Mouse (Mus musculus): Measurements from ENCODE around the gene Gm20835.
"Not testable (repeated sequence)": the region's sequence is repeated elsewhere in the genome, so short reads cannot be mapped to it uniquely, and the experiment has no call there.

The Gm20835 gene

GRCm38 (mm10) chrY:36735190-36735589, at the start of gene Gm20835:
Gene Gm20835, minus strand, starts transcription at chrY:36735290.
- not testable (repeated sequence) for DNase-seq

Data from spleen, adult 18-20 months (tissue).